Mouse (Mus musculus): ENCODE measurements at regions not wholly inside any gene's neighbourhood (a gene's known extent, or its start where the extent isn't known, plus 50 kb on each side); places are given as distances from the start of the nearest gene placed in this dataset.

- no peak for DNase-seq
Observed at GRCm38 (mm10) chr1:88902426-88902825, 167.8 kb upstream of the Sh3bp4 start.

- DNase-seq, result no peak
Observed at GRCm38 (mm10) chr1:88907766-88908463, 162.3 kb upstream of the Sh3bp4 start.

GRCm38 (mm10) chr1:88908683-88909082, 161.5 kb upstream of the Sh3bp4 start:
- no peak for DNase-seq

- DNase-seq, result no peak
Observed at GRCm38 (mm10) chr1:88909314-88909713, 160.9 kb upstream of the Sh3bp4 start.

- no peak for DNase-seq
Observed at GRCm38 (mm10) chr1:88909864-88910573, 160.2 kb upstream of the Sh3bp4 start.

GRCm38 (mm10) chr1:88911724-88912123, 158.5 kb upstream of the Sh3bp4 start:
- DNase-seq, result no peak

- DNase-seq, result no peak
Observed at GRCm38 (mm10) chr1:88916531-88917050, 153.6 kb upstream of the Sh3bp4 start.

- DNase-seq, result no peak
Observed at GRCm38 (mm10) chr1:88921401-88921800, 148.8 kb upstream of the Sh3bp4 start.

- peak; percentile 4 for DNase-seq
Observed at GRCm38 (mm10) chr1:88923791-88924581, 146.2 kb upstream of the Sh3bp4 start.

GRCm38 (mm10) chr1:88935191-88935590, 135.0 kb upstream of the Sh3bp4 start:
- no peak for DNase-seq

GRCm38 (mm10) chr1:88935779-88936178, 134.4 kb upstream of the Sh3bp4 start:
- DNase-seq, result peak; percentile 5

GRCm38 (mm10) chr1:88937327-88937726, 132.9 kb upstream of the Sh3bp4 start:
- DNase-seq, result no peak

GRCm38 (mm10) chr1:88938458-88938857, 131.8 kb upstream of the Sh3bp4 start:
- DNase-seq, result no peak

- DNase-seq, result no peak
Observed at GRCm38 (mm10) chr1:88943039-88943438, 127.2 kb upstream of the Sh3bp4 start.

GRCm38 (mm10) chr1:88945868-88946267, 124.3 kb upstream of the Sh3bp4 start:
- DNase-seq, result no peak

- no peak for DNase-seq
Observed at GRCm38 (mm10) chr1:88946374-88946773, 123.8 kb upstream of the Sh3bp4 start.

GRCm38 (mm10) chr1:88949911-88950310, 120.3 kb upstream of the Sh3bp4 start:
- no peak for DNase-seq

- no peak for DNase-seq
Observed at GRCm38 (mm10) chr1:88953516-88953915, 116.7 kb upstream of the Sh3bp4 start.

GRCm38 (mm10) chr1:88954784-88955183, 115.4 kb upstream of the Sh3bp4 start:
- no peak for DNase-seq

GRCm38 (mm10) chr1:88957061-88957460, 113.2 kb upstream of the Sh3bp4 start:
- DNase-seq, result no peak

- DNase-seq, result no peak
Observed at GRCm38 (mm10) chr1:88959715-88960114, 110.5 kb upstream of the Sh3bp4 start.

GRCm38 (mm10) chr1:88960142-88960541, 110.1 kb upstream of the Sh3bp4 start:
- no peak for DNase-seq

- no peak for DNase-seq
Observed at GRCm38 (mm10) chr1:88964045-88964747, 106.0 kb upstream of the Sh3bp4 start.

Measured in lung, postnatal 14 days (tissue).